Mouse (Mus musculus) lung, postnatal 0 days (tissue): Measurements from ENCODE around the gene Ankrd44. TPM values are rescaled to one million over a fixed set of nuclear protein-coding genes. Genes with fewer than 3 reads are reported as not detected.

Experiments used
- ATAC-seq: fragments of 200-750 bp; cut with Nextera tagmentation; 2 replicates; pipeline ENCODE4 v1.8.0; 2017; ENCODE audit warnings: moderate library complexity
- DNase-seq: peaks from one replicate; pipeline ENCODE4 v3.0.0-alpha.2; 2016; ENCODE audit warnings: low spot score
- H3K27ac ChIP-seq: fragments of 300-500 bp; sonication (generic); 2 replicates; pipeline ENCODE4 v1.5.1; 2014; ENCODE audit warnings: antibody characterized with exemption, mild to moderate bottlenecking, low read length, mixed read lengths
- H3K27me3 ChIP-seq: fragments of 300-500 bp; sonication (generic); replicated peaks from 2 replicates; pipeline ENCODE4 v1.6.1; 2014; ENCODE audit warnings: low read length, mixed read lengths; ENCODE audit not compliant: insufficient read depth
- H3K36me3 ChIP-seq: fragments of 300-500 bp; sonication (generic); 2 replicates; pipeline ENCODE4 v1.6.1; 2014; ENCODE audit warnings: low read length, mixed read lengths; ENCODE audit not compliant: insufficient read depth
- H3K4me1 ChIP-seq: fragments of 300-500 bp; sonication (generic); 2 replicates; pipeline ENCODE4 v1.6.1; 2014; ENCODE audit warnings: antibody characterized with exemption, low read depth, low read length, mixed read lengths; ENCODE audit not compliant: insufficient read depth
- H3K4me2 ChIP-seq: fragments of 300-500 bp; sonication (generic); replicated peaks from 2 replicates; pipeline ENCODE4 v1.6.1; 2014; ENCODE audit warnings: low read depth, mild to moderate bottlenecking, low read length, moderate library complexity, mixed read lengths
- H3K4me3 ChIP-seq: fragments of 300-500 bp; sonication (generic); 2 replicates; pipeline ENCODE4 v1.5.1; 2014; ENCODE audit warnings: low read depth, low read length
- H3K9ac ChIP-seq: fragments of 300-500 bp; sonication (generic); replicated peaks from 2 replicates; pipeline ENCODE4 v1.6.1; 2014; ENCODE audit warnings: low read depth, mild to moderate bottlenecking
- H3K9me3 ChIP-seq: fragments of 300-500 bp; sonication (generic); 2 replicates; pipeline ENCODE4 v1.6.1; 2016; ENCODE audit warnings: low read length, mixed read lengths
- CTCF ChIP-seq: IDR thresholded peaks from 2 replicates; pipeline ENCODE4 v1.5.1; 2016; ENCODE audit warnings: antibody characterized with exemption, mild to moderate bottlenecking
- EP300 ChIP-seq: IDR thresholded peaks from 2 replicates; pipeline ENCODE4 v1.6.1; 2016; ENCODE audit warnings: antibody characterized with exemption, mild to moderate bottlenecking, control low read depth
- whole genome bisulfite sequencing: fragments of 180-500 bp; shearing (Covaris S2); extraction: QIAGEN DNeasy Blood & Tissue Kit; methylation state at CpG from one replicate; pipeline ENCODE4 v1.1.7; 2014; 5-methylcytosine and 5-hydroxymethylcytosine counted together
- polyA plus RNA-seq: library from polyadenylated mRNA; unstranded; fragments of >200 nt; fragmentation: Nextera tagmentation; extraction: Ambion mirVana; gene quantifications from 2 replicates; pipeline ENCODE4 v1.2.1, GENCODE M21; 2015

The Ankrd44 gene
- polyA plus RNA-seq, 1 experiment from 2014 or later: 16.5 TPM

GRCm38 (mm10) chr1:54851610-54852009 is 74.6 kb downstream of the Ankrd44 start:
- Histone ChIP-seq H3K4me2 (no peak overlapping the region), H3K4me3 (no peak overlapping the region), H3K27ac (no peak overlapping the region), H3K9me3 (no peaks in the 10 kb centered on the region), H3K4me1 (no peaks in the 10 kb centered on the region; the same call in 1 of the 2 replicates), H3K9ac (no peak overlapping the region), H3K27me3 (no peaks in the 10 kb centered on the region), H3K36me3 (no peaks in the 10 kb centered on the region)
- DNase-seq: no peak
- TF ChIP-seq EP300 (no peak), CTCF (no peak)
- ATAC-seq: no peak
- 40% methylated on average over 9 of the region's 9 CpGs for WGBS

GRCm38 (mm10) chr1:54850077-54850476 is 76.1 kb downstream of the Ankrd44 start:
- TF ChIP-seq EP300: no peak
- TF ChIP-seq CTCF: no peak
- no peaks in the 10 kb centered on the region for H3K27me3 ChIP-seq
- DNase-seq (no peak), ATAC-seq (no peak)
- WGBS: 51% methylated on average over 8 of the region's 8 CpGs
- H3K4me1 ChIP-seq: no peaks in the 10 kb centered on the region; the same call in 1 of the 2 replicates
- no peaks in the 10 kb centered on the region for H3K36me3 ChIP-seq
- H3K9ac ChIP-seq: no peak overlapping the region
- H3K27ac ChIP-seq: no peak overlapping the region
- no peak overlapping the region for H3K4me3 ChIP-seq
- no peaks in the 10 kb centered on the region for H3K9me3 ChIP-seq
- no peak overlapping the region for H3K4me2 ChIP-seq

- no peaks in the 10 kb centered on the region; the same call in 1 of the 2 replicates for H3K4me1 ChIP-seq
- ATAC-seq: no peak
- TF ChIP-seq CTCF: no peak
- TF ChIP-seq EP300: no peak
- H3K27me3 ChIP-seq: no peaks in the 10 kb centered on the region
- no peak overlapping the region for H3K4me2 ChIP-seq
- H3K9ac ChIP-seq: no peak overlapping the region
- H3K9me3 ChIP-seq: no peaks in the 10 kb centered on the region
- no peaks in the 10 kb centered on the region for H3K36me3 ChIP-seq
- 71% methylated on average over 1 of the region's 1 CpGs for WGBS
- no peak overlapping the region for H3K4me3 ChIP-seq
- H3K27ac ChIP-seq: no peak overlapping the region
- no peak for DNase-seq
Measured at GRCm38 (mm10) chr1:54847238-54847637, 78.9 kb downstream of the Ankrd44 start.

DNA sequence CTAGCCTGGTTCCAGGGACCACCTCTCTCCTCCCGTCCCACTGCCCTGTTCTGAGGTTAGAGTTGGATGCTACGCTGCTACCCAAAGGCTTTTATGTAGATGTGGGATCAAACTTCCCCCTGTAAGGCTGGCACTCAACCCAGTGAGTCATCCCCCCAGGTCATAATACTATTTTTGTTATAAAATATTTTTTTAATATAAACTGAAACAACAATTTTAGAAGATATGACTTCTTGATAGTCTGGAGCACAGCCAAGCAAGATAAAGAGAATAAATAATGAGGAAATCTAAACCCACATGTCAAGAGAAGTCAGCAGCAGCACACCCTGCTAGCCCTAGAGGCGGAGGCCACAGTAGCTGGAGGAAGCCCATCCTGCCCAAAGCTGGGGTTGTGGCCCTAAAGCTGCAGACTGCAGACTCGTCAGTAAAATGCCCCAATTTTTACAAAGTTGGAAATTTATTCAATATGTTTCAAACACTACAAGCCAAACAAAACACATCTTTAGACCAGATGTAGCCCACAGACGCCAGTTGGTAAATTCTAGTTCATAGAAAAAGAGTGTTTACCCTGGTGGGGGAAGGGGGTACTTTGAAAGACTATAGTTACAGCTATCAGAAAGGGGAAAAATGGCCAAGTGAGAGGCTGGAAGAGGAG is 79.7 kb downstream of the Ankrd44 start:
- Histone ChIP-seq H3K4me2 (no peak overlapping the region), H3K36me3 (no peaks in the 10 kb centered on the region), H3K27me3 (no peaks in the 10 kb centered on the region), H3K4me3 (no peak overlapping the region), H3K9ac (no peak overlapping the region), H3K27ac (no peak overlapping the region), H3K4me1 (no peaks in the 10 kb centered on the region; the same call in 1 of the 2 replicates), H3K9me3 (no peaks in the 10 kb centered on the region)
- 69% methylated on average over 5 of the region's 5 CpGs for WGBS
- no peak for ATAC-seq
- no peak for TF ChIP-seq CTCF
- no peak for TF ChIP-seq EP300
- no peak for DNase-seq

GRCm38 (mm10) chr1:54844361-54844760 is 81.8 kb downstream of the Ankrd44 start:
- no peak overlapping the region for H3K27ac ChIP-seq
- ATAC-seq: no peak
- H3K9ac ChIP-seq: no peak overlapping the region
- no peak overlapping the region for H3K4me3 ChIP-seq
- no peak for TF ChIP-seq EP300
- TF ChIP-seq CTCF: no peak
- H3K27me3 ChIP-seq: no peaks in the 10 kb centered on the region
- WGBS: 68% methylated on average over 1 of the region's 1 CpGs
- H3K36me3 ChIP-seq: no peaks in the 10 kb centered on the region
- H3K9me3 ChIP-seq: no peaks in the 10 kb centered on the region
- H3K4me1 ChIP-seq: no peaks in the 10 kb centered on the region; the same call in 1 of the 2 replicates
- H3K4me2 ChIP-seq: no peak overlapping the region
- no peak for DNase-seq

DNA sequence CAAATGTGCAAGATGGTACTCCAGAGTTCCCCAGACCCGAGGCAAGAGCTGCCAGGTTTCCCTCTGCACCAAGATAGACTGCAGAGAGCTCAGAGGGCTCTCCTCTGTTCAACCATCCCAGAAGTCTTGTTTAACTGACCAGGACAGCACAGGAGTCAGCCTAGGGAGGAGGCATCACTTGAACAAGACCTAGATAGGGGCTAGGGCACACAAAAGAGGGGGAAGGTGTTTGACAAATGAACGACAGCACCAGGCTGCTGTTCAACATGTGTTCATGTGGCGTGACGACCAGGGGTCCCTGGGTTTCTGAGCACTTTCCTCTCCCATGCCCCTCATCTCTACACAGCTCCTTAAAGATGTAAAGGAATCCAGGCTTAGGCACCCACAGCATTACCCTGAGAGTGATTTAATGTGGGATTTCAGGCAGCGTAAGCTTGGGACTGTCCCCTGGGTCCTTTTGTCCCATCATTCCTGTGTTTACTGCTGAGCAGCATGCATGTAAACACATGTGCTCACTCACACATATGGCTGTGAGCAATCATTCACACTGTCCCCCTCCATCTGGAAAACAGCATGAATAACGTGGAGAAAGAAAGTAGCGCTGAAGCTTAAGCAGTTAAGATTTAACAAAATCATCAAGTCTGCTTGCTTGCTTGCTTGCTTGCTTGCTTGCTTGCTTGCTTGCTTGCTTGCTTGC is 83.3 kb downstream of the Ankrd44 start:
- no peaks in the 10 kb centered on the region for H3K36me3 ChIP-seq
- TF ChIP-seq EP300 (no peak), CTCF (no peak)
- H3K4me1 ChIP-seq: no peaks in the 10 kb centered on the region; the same call in 1 of the 2 replicates
- no peak overlapping the region for H3K4me2 ChIP-seq
- H3K27ac ChIP-seq: no peak overlapping the region
- 67% methylated on average over 7 of the region's 7 CpGs for WGBS
- no peak overlapping the region for H3K4me3 ChIP-seq
- no peaks in the 10 kb centered on the region for H3K27me3 ChIP-seq
- no peak overlapping the region for H3K9ac ChIP-seq
- ATAC-seq (no peak), DNase-seq (no peak)
- no peaks in the 10 kb centered on the region for H3K9me3 ChIP-seq
